Mouse (Mus musculus): ENCODE data around the gene E130114P18Rik. TPM values are rescaled to one million over a fixed set of nuclear protein-coding genes. Genes with fewer than 3 reads are reported as not detected.

The E130114P18Rik gene
- polyA plus RNA-seq, 1 experiment, result not detected

GRCm38 (mm10) chr4:97772641-97773040, 5.2 kb downstream of the E130114P18Rik start, which contains the start of gene Nfia:
Gene Nfia, plus strand, starts transcription at chr4:97772734.
- H3K79me2 ChIP-seq (ENCODE audit: control insufficient read depth, insufficient read depth), result no peaks in the 10 kb centered on the region
- H3K27me3 ChIP-seq (ENCODE audit: control insufficient read depth, insufficient read depth, insufficient read length), result peaks cover 12% of the 10 kb centered on the region
- H3ac ChIP-seq (ENCODE audit: control insufficient read depth, insufficient read length, low read depth), result peak within 1 kb of the TSS; percentile 54
- peak within 1 kb of the TSS; percentile 43 for H3K4me3 ChIP-seq (ENCODE audit: insufficient read depth, poor library complexity, severe bottlenecking)
- no peaks in the 10 kb centered on the region for H3K79me3 ChIP-seq (ENCODE audit: low read depth)
- no peaks in the 10 kb centered on the region for H3K36me3 ChIP-seq (ENCODE audit: control insufficient read depth, insufficient read depth)
- TF ChIP-seq CTCF (IDR thresholded peaks at IDR 0.05; ENCODE audit: control insufficient read depth, insufficient read depth, insufficient read length) (no peak), MAX (IDR thresholded peaks at IDR 0.05) (no peak), MYOD1 (IDR thresholded peaks at IDR 0.05; ENCODE audit: control insufficient read depth, insufficient read length, low read depth) (no peak), USF1 (IDR thresholded peaks at IDR 0.05; ENCODE audit: low read depth) (no peak), FOSL1 (IDR thresholded peaks at IDR 0.05; ENCODE audit: insufficient read depth, low read length, poor library complexity, severe bottlenecking) (no peak), CEBPB (IDR thresholded peaks at IDR 0.05; ENCODE audit: low read depth) (no peak), MYOG (IDR thresholded peaks at IDR 0.05; ENCODE audit: control insufficient read depth, extremely low read depth, insufficient read length) (no peak)

GRCm38 (mm10) chr4:97772084-97772484, 5.8 kb downstream of the E130114P18Rik start:
- H3K36me3 ChIP-seq (ENCODE audit: control insufficient read depth, insufficient read depth), result no peaks in the 10 kb centered on the region

GRCm38 (mm10) chr4:97771426-97771825, 6.5 kb downstream of the E130114P18Rik start:
- Histone ChIP-seq H3K36me3 (ENCODE audit: control insufficient read depth, insufficient read depth) (no peaks in the 10 kb centered on the region), H3K27me3 (ENCODE audit: control insufficient read depth, insufficient read depth, insufficient read length) (peaks cover under 1% of the 10 kb centered on the region), H3K79me2 (ENCODE audit: control insufficient read depth, insufficient read depth) (no peaks in the 10 kb centered on the region), H3K4me3 (ENCODE audit: insufficient read depth, poor library complexity, severe bottlenecking) (peak overlapping the region; percentile 26), H3ac (ENCODE audit: control insufficient read depth, insufficient read length, low read depth) (no peak overlapping the region), H3K79me3 (ENCODE audit: low read depth) (no peaks in the 10 kb centered on the region)
- TF ChIP-seq USF1 (IDR thresholded peaks at IDR 0.05; ENCODE audit: low read depth), result no peak
- TF ChIP-seq CEBPB (IDR thresholded peaks at IDR 0.05; ENCODE audit: low read depth), result no peak
- no peak for TF ChIP-seq CTCF (IDR thresholded peaks at IDR 0.05; ENCODE audit: control insufficient read depth, insufficient read depth, insufficient read length)
- TF ChIP-seq FOSL1 (IDR thresholded peaks at IDR 0.05; ENCODE audit: insufficient read depth, low read length, poor library complexity, severe bottlenecking), result no peak
- no peak for TF ChIP-seq MYOD1 (IDR thresholded peaks at IDR 0.05; ENCODE audit: control insufficient read depth, insufficient read length, low read depth)
- no peak for TF ChIP-seq MYOG (IDR thresholded peaks at IDR 0.05; ENCODE audit: control insufficient read depth, extremely low read depth, insufficient read length)
- TF ChIP-seq MAX (IDR thresholded peaks at IDR 0.05), result no peak

More at GRCm38 (mm10) chr4:97772084-97772484, 5.8 kb downstream of the E130114P18Rik start:
- Histone ChIP-seq H3K4me3 (ENCODE audit: insufficient read depth, poor library complexity, severe bottlenecking) (peak overlapping the region; percentile 43), H3K79me3 (ENCODE audit: low read depth) (no peaks in the 10 kb centered on the region), H3ac (ENCODE audit: control insufficient read depth, insufficient read length, low read depth) (peak overlapping the region; percentile 54), H3K27me3 (ENCODE audit: control insufficient read depth, insufficient read depth, insufficient read length) (peaks cover 7% of the 10 kb centered on the region), H3K79me2 (ENCODE audit: control insufficient read depth, insufficient read depth) (no peaks in the 10 kb centered on the region)
- TF ChIP-seq MYOD1 (IDR thresholded peaks at IDR 0.05; ENCODE audit: control insufficient read depth, insufficient read length, low read depth), result no peak
- no peak for TF ChIP-seq CEBPB (IDR thresholded peaks at IDR 0.05; ENCODE audit: low read depth)
- TF ChIP-seq FOSL1 (IDR thresholded peaks at IDR 0.05; ENCODE audit: insufficient read depth, low read length, poor library complexity, severe bottlenecking), result no peak

GRCm38 (mm10) chr4:97769861-97770260, 8.0 kb downstream of the E130114P18Rik start:
- Histone ChIP-seq H3K36me3 (ENCODE audit: control insufficient read depth, insufficient read depth) (no peaks in the 10 kb centered on the region), H3K27me3 (ENCODE audit: control insufficient read depth, insufficient read depth, insufficient read length) (no peaks in the 10 kb centered on the region), H3ac (ENCODE audit: control insufficient read depth, insufficient read length, low read depth) (no peak overlapping the region), H3K79me2 (ENCODE audit: control insufficient read depth, insufficient read depth) (no peaks in the 10 kb centered on the region), H3K4me3 (ENCODE audit: insufficient read depth, poor library complexity, severe bottlenecking) (no peak overlapping the region), H3K79me3 (ENCODE audit: low read depth) (no peaks in the 10 kb centered on the region)
- no peak for TF ChIP-seq FOSL1 (IDR thresholded peaks at IDR 0.05; ENCODE audit: insufficient read depth, low read length, poor library complexity, severe bottlenecking)
- TF ChIP-seq MAX (IDR thresholded peaks at IDR 0.05), result no peak
- TF ChIP-seq MYOG (IDR thresholded peaks at IDR 0.05; ENCODE audit: control insufficient read depth, extremely low read depth, insufficient read length), result no peak
- no peak for TF ChIP-seq USF1 (IDR thresholded peaks at IDR 0.05; ENCODE audit: low read depth)
- no peak for TF ChIP-seq CEBPB (IDR thresholded peaks at IDR 0.05; ENCODE audit: low read depth)

GRCm38 (mm10) chr4:97767516-97767915, 10.4 kb downstream of the E130114P18Rik start:
- Histone ChIP-seq H3K27me3 (ENCODE audit: control insufficient read depth, insufficient read depth, insufficient read length) (no peaks in the 10 kb centered on the region), H3K79me2 (ENCODE audit: control insufficient read depth, insufficient read depth) (no peaks in the 10 kb centered on the region), H3K4me3 (ENCODE audit: insufficient read depth, poor library complexity, severe bottlenecking) (no peak overlapping the region), H3K79me3 (ENCODE audit: low read depth) (no peaks in the 10 kb centered on the region), H3K36me3 (ENCODE audit: control insufficient read depth, insufficient read depth) (no peaks in the 10 kb centered on the region), H3ac (ENCODE audit: control insufficient read depth, insufficient read length, low read depth) (no peak overlapping the region)
- TF ChIP-seq USF1 (IDR thresholded peaks at IDR 0.05; ENCODE audit: low read depth) (no peak), MAX (IDR thresholded peaks at IDR 0.05) (no peak), MYOD1 (IDR thresholded peaks at IDR 0.05; ENCODE audit: control insufficient read depth, insufficient read length, low read depth) (no peak)

GRCm38 (mm10) chr4:97767025-97767424, 10.9 kb downstream of the E130114P18Rik start:
- Histone ChIP-seq H3K27me3 (ENCODE audit: control insufficient read depth, insufficient read depth, insufficient read length) (no peaks in the 10 kb centered on the region), H3ac (ENCODE audit: control insufficient read depth, insufficient read length, low read depth) (no peak overlapping the region), H3K79me3 (ENCODE audit: low read depth) (no peaks in the 10 kb centered on the region), H3K4me3 (ENCODE audit: insufficient read depth, poor library complexity, severe bottlenecking) (no peak overlapping the region), H3K79me2 (ENCODE audit: control insufficient read depth, insufficient read depth) (no peaks in the 10 kb centered on the region), H3K36me3 (ENCODE audit: control insufficient read depth, insufficient read depth) (no peaks in the 10 kb centered on the region)
- no peak for TF ChIP-seq MAX (IDR thresholded peaks at IDR 0.05)
- no peak for TF ChIP-seq MYOG (IDR thresholded peaks at IDR 0.05; ENCODE audit: control insufficient read depth, extremely low read depth, insufficient read length)
- no peak for TF ChIP-seq MYOD1 (IDR thresholded peaks at IDR 0.05; ENCODE audit: control insufficient read depth, insufficient read length, low read depth)
- TF ChIP-seq FOSL1 (IDR thresholded peaks at IDR 0.05; ENCODE audit: insufficient read depth, low read length, poor library complexity, severe bottlenecking), result no peak
- no peak for TF ChIP-seq CEBPB (IDR thresholded peaks at IDR 0.05; ENCODE audit: low read depth)

Data from C2C12 (cell line).